Mouse (Mus musculus): ENCODE measurements at regions not wholly inside any gene's neighbourhood (a gene's known extent, or its start where the extent isn't known, plus 50 kb on each side); places are given as distances from the start of the nearest gene placed in this dataset.

DNA sequence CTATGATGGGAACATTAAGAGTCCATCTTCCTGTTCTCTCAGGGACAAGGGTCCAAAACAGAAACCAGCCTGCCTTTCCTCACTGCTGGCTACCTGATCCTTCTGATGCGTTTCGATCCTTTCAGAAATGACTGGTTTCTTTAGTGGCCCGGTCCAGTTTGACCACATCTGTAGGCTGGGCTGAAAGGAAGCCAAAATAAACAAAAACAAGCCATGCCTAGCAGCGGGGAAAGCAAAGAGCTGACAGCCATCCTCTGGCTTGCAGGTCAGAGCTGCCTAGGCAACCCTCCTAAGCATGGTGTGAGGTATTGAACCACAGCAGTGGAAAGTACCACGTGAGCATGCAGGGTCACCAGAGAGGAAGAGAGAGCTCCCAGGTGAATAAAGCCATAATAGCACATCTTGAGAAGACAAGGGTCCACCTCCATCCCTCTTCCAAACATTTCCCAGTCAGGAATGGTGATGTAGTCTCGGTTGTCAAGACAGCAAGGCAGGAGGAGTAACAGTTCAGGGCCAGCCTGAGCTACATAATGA lies 146.6 kb downstream of the Rybp start:
- no peaks in the 10 kb centered on the region for H3K36me3 ChIP-seq
- no peak overlapping the region for H3K9ac ChIP-seq
- no peak for ATAC-seq (ENCODE audit: insufficient number of reproducible peaks, insufficient read depth, low FRiP score, low TSS enrichment, low read depth)
- peaks cover 38% of the 10 kb centered on the region for H3K4me1 ChIP-seq
- H3K4me3 ChIP-seq = no peak overlapping the region
- H3K9me3 ChIP-seq = no peaks in the 10 kb centered on the region
- no peak overlapping the region for H3K4me2 ChIP-seq
- no peak overlapping the region for H3K27ac ChIP-seq
- peaks cover 8% of the 10 kb centered on the region for H3K27me3 ChIP-seq
- WGBS = 36% methylated on average over 6 of the region's 6 CpGs

DNA sequence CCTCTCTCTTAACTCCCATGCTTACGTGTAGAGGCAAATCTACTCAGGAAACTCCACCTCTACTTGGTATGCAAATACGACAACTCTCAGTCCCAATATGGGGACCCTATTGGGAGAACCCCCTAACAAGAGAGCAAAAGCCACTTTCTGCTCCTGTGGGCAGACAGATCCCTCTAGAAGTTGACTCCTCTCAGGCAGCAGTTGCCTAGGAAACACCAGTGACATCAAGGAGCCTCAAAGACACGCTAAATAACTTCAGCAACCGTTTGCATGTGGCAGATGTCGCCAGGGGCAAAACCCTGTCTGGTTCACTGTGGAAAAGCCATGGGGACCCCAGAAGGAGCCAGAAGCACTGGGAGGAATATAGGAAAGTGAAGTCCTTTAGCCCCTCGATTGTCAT lies 147.5 kb downstream of the Rybp start:
- no peaks in the 10 kb centered on the region for H3K9me3 ChIP-seq
- 34% methylated on average over 6 of the region's 6 CpGs for WGBS
- no peak overlapping the region for H3K4me2 ChIP-seq
- no peak overlapping the region for H3K27ac ChIP-seq
- peaks cover 44% of the 10 kb centered on the region for H3K4me1 ChIP-seq
- H3K4me3 ChIP-seq = no peak overlapping the region
- H3K36me3 ChIP-seq = no peaks in the 10 kb centered on the region
- no peak for ATAC-seq (ENCODE audit: insufficient number of reproducible peaks, insufficient read depth, low FRiP score, low TSS enrichment, low read depth)
- peaks cover 8% of the 10 kb centered on the region for H3K27me3 ChIP-seq
- H3K9ac ChIP-seq = no peak overlapping the region

DNA sequence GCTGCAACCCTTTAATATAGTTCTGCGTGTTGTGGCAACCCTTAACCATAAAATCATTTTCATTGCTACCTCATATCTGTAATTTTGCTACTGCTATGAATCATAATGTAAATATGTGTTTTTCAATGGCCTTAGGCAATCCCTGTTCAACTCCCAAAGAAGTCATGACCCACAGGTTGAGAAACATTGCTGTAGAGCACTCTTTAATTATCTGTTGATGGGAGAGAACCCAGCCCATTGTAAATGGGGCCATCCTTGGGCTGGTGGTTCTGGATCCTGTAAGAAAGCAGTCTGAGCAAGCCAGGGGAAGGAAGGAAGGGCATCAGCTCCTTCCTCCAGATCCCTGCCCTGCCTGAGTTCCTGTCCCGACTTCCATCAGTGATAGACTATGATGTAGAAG lies 148.6 kb downstream of the Rybp start:
- H3K4me3 ChIP-seq = no peak overlapping the region
- no peaks in the 10 kb centered on the region for H3K9me3 ChIP-seq
- no peaks in the 10 kb centered on the region for H3K36me3 ChIP-seq
- WGBS = 96% methylated on average over 2 of the region's 2 CpGs
- H3K9ac ChIP-seq = no peak overlapping the region
- H3K4me1 ChIP-seq = peaks cover 37% of the 10 kb centered on the region
- no peak for ATAC-seq (ENCODE audit: insufficient number of reproducible peaks, insufficient read depth, low FRiP score, low TSS enrichment, low read depth)
- peaks cover 4% of the 10 kb centered on the region for H3K27me3 ChIP-seq
- H3K27ac ChIP-seq = no peak overlapping the region
- H3K4me2 ChIP-seq = no peak overlapping the region

DNA sequence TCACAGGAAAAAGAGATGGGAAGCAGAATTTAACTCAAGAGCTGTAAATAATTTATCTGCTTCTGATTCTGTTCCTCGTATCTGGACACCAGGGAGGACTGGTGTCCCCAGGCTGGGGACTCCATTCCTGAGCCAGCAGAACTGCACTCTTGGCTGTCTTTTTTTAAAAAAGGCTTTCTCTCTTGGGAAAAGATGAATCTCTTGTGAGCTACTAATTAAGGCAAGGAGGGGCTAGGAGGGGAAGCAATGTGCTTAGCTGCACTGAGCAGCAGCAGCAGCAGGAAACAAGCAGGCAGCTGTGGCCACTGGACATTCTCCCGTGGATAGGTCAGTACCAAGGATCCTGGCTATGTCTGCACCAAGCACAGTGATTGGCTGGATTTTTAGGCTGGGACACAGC lies 152.1 kb downstream of the Rybp start:
- Histone ChIP-seq H3K27ac (no peak overlapping the region), H3K4me1 (peaks cover 34% of the 10 kb centered on the region), H3K9ac (no peak overlapping the region), H3K27me3 (peaks cover 7% of the 10 kb centered on the region), H3K36me3 (no peaks in the 10 kb centered on the region), H3K9me3 (no peaks in the 10 kb centered on the region), H3K4me2 (no peak overlapping the region), H3K4me3 (no peak overlapping the region)
- WGBS = 20% methylated on average over 2 of the region's 2 CpGs
- no peak for ATAC-seq (ENCODE audit: insufficient number of reproducible peaks, insufficient read depth, low FRiP score, low TSS enrichment, low read depth)

DNA sequence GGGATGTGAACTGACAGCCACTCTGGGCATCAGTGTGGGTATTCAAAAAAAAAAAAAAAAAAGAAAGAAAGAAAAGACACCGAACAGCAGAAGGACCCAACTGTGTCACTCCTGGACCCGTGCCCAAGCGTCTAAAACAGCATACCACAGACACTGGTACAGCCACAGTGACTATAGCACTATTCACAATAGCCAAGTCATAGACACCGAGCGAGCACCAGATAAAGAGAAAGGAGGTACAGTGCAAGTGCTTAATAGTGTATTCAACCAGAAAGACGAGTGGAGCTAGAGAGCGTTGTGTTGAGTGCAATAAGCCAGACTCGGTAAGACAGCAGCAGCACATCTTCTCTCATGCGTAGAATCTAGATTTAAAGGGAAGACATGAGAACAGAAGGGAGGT lies 153.3 kb downstream of the Rybp start:
- Histone ChIP-seq H3K4me3 (no peak overlapping the region), H3K4me1 (peaks cover 27% of the 10 kb centered on the region), H3K9me3 (no peaks in the 10 kb centered on the region), H3K9ac (no peak overlapping the region), H3K4me2 (no peak overlapping the region), H3K36me3 (no peaks in the 10 kb centered on the region), H3K27me3 (peaks cover 12% of the 10 kb centered on the region), H3K27ac (no peak overlapping the region)
- WGBS = 80% methylated on average over 9 of the region's 9 CpGs
- ATAC-seq (ENCODE audit: insufficient number of reproducible peaks, insufficient read depth, low FRiP score, low TSS enrichment, low read depth) = no peak

DNA sequence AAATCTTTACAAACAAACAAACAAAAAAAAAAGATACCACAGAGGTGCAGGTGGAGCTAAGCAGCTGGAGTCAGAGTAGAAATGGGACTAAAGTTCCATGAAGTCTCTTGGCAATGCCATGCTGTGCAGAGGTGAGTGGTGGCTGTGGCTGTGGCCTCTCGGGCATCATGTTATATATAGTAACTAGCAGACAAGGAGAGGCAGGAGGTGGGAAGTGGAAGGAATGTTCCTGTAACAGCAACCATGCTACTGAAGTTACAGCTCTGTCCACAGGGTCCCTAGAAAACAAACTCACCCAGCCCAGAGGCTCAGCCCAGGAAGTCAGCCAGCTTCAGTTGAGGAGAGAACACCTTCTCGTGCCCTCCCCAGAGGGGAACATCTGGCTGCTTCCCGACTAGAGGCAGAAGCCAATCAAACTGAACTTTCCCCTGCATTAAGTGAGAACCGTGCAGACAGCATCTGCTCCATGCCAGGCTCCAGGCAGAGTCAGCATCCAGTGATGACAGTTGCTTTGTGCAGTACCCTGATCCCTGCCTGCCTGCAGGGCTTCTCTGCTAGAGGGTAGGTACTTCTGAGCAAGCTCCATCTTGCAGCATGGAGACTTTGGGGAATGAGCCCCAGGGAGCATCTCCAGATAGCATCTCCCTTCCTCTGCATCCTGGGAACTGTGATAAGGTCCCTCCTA lies 154.2 kb downstream of the Rybp start:
- H3K4me3 ChIP-seq = no peak overlapping the region
- no peak for ATAC-seq (ENCODE audit: insufficient number of reproducible peaks, insufficient read depth, low FRiP score, low TSS enrichment, low read depth)

DNA sequence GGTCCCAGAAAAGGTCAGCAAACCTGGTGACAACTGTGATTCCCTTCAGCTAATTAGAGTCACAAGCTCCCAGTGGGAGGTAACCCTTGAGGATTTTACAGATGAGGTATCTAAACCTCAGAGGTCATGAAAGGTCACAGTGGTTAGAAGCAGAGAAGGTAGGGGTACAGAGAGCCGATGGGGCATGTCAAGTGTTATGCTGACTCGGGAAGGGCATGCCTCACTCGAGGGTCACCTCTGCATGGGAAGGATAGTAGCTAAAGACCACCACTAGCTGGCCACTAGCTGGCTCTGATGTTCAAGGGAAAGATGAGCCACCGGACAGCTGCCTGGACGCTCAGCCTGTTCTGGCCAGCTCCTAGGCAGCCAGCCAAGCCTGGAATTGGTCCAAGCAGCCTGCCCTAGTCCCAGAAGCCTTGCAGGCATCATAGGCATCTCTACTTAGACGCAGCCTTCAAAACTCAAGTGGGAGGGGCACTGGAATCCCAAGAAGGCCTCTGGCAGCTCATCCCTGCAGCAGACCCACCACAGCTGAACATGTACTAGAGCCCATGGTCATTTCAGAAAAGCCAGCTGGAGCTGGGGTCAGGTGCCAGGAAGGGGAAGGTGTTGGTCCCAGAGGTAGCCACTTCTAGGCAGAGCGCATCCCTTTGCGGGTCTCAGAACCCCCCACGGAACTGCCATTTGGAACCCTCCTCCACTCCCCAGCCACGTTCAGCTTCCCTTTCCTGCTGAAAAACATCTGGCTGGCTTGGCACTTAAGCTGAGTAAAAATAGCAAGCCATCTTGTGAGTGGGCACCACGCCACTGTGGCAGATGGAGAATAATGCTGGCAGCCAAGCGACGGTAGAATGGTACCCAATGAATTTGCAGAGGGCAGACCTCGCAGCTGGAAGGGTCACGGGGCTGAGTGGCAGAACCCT lies 159.8 kb downstream of the Rybp start:
- no peak overlapping the region for H3K4me3 ChIP-seq
- H3K9me3 ChIP-seq = no peaks in the 10 kb centered on the region
- peak overlapping the region; percentile 71 for H3K27ac ChIP-seq
- ATAC-seq (ENCODE audit: insufficient number of reproducible peaks, insufficient read depth, low FRiP score, low TSS enrichment, low read depth) = peak; percentile 38; the same call in 1 of the 2 replicates
- H3K9ac ChIP-seq = no peak overlapping the region
- WGBS = 29% methylated on average over 15 of the region's 15 CpGs
- H3K27me3 ChIP-seq = peaks cover 13% of the 10 kb centered on the region; the same call in 1 of the 2 replicates
- peak overlapping the region; percentile 28 for H3K4me2 ChIP-seq
- H3K4me1 ChIP-seq = peaks cover 15% of the 10 kb centered on the region
- H3K36me3 ChIP-seq = no peaks in the 10 kb centered on the region

More for the DNA sequence above, 154.2 kb downstream of the Rybp start:
- Histone ChIP-seq H3K9ac (no peak overlapping the region), H3K4me2 (no peak overlapping the region), H3K4me1 (peaks cover 27% of the 10 kb centered on the region), H3K36me3 (no peaks in the 10 kb centered on the region), H3K27me3 (peaks cover 12% of the 10 kb centered on the region), H3K9me3 (no peaks in the 10 kb centered on the region), H3K27ac (no peak overlapping the region; the same call in 1 of the 2 replicates)
- WGBS = 16% methylated on average over 4 of the region's 4 CpGs

DNA sequence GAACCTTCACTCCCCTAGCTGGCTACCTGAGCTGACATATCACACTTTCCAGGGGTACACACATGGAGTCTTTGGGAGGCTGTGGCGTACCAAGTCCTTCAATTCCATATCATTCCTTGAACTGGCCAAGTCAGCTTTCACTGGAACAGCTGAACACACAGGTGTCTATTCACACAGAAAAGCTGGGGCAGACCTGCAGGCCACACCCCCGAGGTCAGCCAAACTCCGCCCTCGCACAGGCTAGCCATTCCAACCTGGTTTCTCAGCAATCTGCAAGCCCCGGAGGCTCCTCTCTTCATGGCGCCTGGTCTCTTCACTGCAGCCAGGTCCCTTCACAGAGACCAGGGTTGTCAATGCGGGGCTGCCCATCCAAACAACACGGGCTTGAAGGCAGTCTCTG lies 160.5 kb downstream of the Rybp start:
- Histone ChIP-seq H3K4me3 (no peak overlapping the region), H3K36me3 (no peaks in the 10 kb centered on the region), H3K27me3 (peaks cover 13% of the 10 kb centered on the region; the same call in 1 of the 2 replicates), H3K4me2 (no peak overlapping the region), H3K4me1 (peaks cover 15% of the 10 kb centered on the region), H3K9ac (no peak overlapping the region), H3K27ac (no peak overlapping the region), H3K9me3 (no peaks in the 10 kb centered on the region)
- WGBS = 46% methylated on average over 8 of the region's 8 CpGs
- ATAC-seq (ENCODE audit: insufficient number of reproducible peaks, insufficient read depth, low FRiP score, low TSS enrichment, low read depth) = no peak

DNA sequence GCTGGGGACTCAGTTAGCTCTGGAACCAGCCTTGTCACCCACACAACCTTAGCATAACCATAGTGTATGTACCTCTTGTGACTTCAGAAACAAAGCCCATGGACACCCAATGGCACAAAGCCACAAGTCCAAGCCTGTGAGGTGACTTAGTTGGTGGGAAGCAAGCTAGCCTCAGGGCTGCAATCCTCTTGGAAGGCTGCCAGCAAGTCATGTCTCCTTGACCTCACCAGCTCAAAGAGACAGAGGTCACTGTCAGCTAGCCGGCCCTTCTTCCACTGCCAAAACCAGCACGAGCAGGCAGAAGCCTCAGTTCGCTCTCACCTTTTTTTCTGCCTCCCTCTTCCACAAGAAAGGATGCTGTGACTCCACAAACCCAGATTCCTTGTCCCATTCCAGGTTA lies 161.0 kb downstream of the Rybp start:
- H3K27me3 ChIP-seq = peaks cover 13% of the 10 kb centered on the region; the same call in 1 of the 2 replicates
- H3K9ac ChIP-seq = no peak overlapping the region
- H3K4me1 ChIP-seq = peaks cover 18% of the 10 kb centered on the region
- WGBS = 71% methylated on average over 3 of the region's 3 CpGs
- H3K9me3 ChIP-seq = no peaks in the 10 kb centered on the region
- H3K27ac ChIP-seq = no peak overlapping the region
- no peak for ATAC-seq (ENCODE audit: insufficient number of reproducible peaks, insufficient read depth, low FRiP score, low TSS enrichment, low read depth)
- no peak overlapping the region for H3K4me3 ChIP-seq
- no peak overlapping the region for H3K4me2 ChIP-seq
- H3K36me3 ChIP-seq = no peaks in the 10 kb centered on the region

DNA sequence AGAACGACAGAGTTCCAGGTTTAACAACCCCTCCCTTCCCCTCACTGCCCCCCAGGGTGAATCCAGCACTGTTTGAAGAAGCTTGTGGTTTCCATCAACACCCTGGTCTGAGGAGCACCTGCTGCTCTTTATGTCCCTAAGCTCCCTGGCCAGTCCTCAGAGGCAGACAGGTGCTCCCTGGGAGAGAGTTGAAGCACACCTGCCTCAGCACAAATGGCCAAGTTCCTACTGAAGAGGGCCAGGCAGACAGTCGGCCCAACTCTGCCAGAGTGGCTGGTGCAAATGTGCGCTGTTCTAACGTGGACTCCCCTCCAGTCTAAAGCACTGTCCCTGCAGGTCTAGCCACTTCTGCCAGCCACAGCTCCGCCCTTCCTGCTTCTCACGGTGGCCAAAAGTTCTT lies 166.0 kb downstream of the Rybp start:
- no peaks in the 10 kb centered on the region for H3K9me3 ChIP-seq
- no peak overlapping the region for H3K9ac ChIP-seq
- 48% methylated on average over 6 of the region's 6 CpGs for WGBS
- no peak overlapping the region for H3K4me3 ChIP-seq
- peak overlapping the region; percentile 86; the same call in 1 of the 2 replicates for H3K27ac ChIP-seq
- H3K4me2 ChIP-seq = no peak overlapping the region
- no peak for ATAC-seq (ENCODE audit: insufficient number of reproducible peaks, insufficient read depth, low FRiP score, low TSS enrichment, low read depth)
- peaks cover 28% of the 10 kb centered on the region for H3K4me1 ChIP-seq
- H3K27me3 ChIP-seq = no peaks in the 10 kb centered on the region
- H3K36me3 ChIP-seq = no peaks in the 10 kb centered on the region

DNA sequence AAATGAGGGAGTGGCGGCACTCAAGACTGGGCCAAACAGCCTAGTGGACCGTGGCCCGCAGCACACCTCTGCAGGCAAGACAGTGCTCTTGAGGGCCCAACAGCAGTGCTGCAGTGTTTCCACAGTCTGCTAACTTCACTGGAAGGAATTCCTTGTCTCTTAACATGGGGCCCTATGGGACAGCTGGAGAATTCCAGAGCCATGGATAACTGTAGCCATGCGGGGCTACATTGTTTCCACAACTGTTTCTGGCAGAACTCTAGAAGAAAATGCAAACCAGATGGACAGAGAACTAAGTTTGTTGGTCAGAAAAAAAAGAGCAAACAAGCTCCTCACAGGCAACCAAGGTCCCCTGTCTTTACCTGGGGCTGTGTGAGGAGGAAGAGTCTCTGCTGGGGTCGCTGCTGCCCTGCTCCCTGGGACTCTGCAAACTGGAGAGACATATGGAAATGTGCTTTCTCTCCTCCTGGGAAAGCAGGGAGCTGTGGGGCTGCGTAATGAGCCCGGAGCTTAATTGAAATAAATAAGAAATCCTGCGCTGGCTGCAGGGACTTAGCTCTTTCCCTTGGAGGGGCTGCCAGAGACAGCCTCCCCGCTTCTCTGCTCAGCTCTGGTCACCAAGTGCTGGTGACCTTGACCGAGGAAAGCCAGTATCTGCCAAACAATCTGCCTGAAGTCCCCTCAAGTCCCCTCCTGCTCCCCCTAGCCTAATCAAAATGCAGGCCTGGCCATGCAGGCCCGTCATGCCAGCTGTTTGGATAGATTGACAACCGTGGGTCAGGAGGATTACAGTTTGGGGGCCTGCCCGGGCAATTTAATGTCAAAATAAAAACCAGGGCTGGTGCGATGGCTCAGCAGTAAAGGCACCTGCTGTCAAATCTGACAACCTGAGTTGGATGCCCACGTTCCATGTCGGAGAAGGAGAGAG lies 167.0 kb downstream of the Rybp start:
- Histone ChIP-seq H3K27me3 (no peaks in the 10 kb centered on the region), H3K27ac (peak overlapping the region; percentile 86), H3K9ac (peak overlapping the region; percentile 47), H3K4me1 (peaks cover 28% of the 10 kb centered on the region), H3K4me3 (no peak overlapping the region), H3K36me3 (no peaks in the 10 kb centered on the region), H3K4me2 (peak overlapping the region; percentile 27), H3K9me3 (no peaks in the 10 kb centered on the region)
- WGBS = 29% methylated on average over 16 of the region's 16 CpGs
- ATAC-seq (ENCODE audit: insufficient number of reproducible peaks, insufficient read depth, low FRiP score, low TSS enrichment, low read depth) = no peak
